Mouse (Mus musculus): ENCODE data around the gene Tuba1c.

DNA sequence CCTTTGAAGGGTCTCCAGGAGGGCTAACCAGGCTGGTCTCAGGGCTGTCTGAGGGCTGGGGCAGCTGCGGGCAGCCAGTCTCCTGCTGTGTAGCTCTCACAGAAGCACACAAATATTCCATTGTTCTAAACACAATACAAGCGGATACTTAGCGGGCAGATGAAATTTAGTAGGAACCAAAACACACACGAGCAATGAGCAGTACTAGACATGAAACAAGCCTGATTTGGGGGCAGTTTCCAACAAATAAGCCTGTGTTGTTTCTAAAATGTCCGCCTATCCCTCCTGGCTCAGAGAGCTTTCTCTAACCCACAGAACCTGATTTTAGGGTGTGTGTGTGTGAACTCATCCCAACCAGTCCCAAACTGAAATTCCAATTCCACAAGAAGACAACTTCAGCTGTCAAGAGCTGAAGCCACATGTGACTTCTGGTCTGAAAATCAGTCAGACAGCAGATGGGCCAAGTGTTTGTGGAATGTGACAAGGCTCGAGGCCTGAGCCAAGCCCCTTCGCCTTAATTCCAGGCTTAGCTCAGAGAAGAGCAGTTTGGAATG, 42.5 kb upstream of the Tuba1c start:
- TF ChIP-seq POLR2A (IDR thresholded peaks at IDR 0.05; ENCODE audit: borderline replicate concordance, extremely low read depth, low read depth, low read length) (no peak), CTCF (IDR thresholded peaks at IDR 0.05; ENCODE audit: insufficient read depth, low read length) (no peak)
